Mouse (Mus musculus) myocyte (in vitro differentiated cells): ENCODE measurements around the gene Gria4. TPM values are rescaled to one million over a fixed set of nuclear protein-coding genes. Genes with fewer than 3 reads are reported as not detected.

Source experiments
- H3K27me3 ChIP-seq: one replicate; pipeline ENCODE4 v1.6.1; 2011; ENCODE audit not compliant: control insufficient read depth, insufficient read depth, insufficient read length
- H3K36me3 ChIP-seq: one replicate; pipeline ENCODE4 v1.6.1; 2011; ENCODE audit not compliant: control insufficient read depth, insufficient read depth
- H3K4me2 ChIP-seq: one replicate; pipeline ENCODE4 v1.6.1; 2011; ENCODE audit warnings: low read depth, control low read depth
- H3K4me3 ChIP-seq: one replicate; pipeline ENCODE4 v1.5.1; 2011; ENCODE audit warnings: mild to moderate bottlenecking, control low read depth, moderate library complexity
- H3K79me2 ChIP-seq: one replicate; pipeline ENCODE4 v1.6.1; 2011; ENCODE audit not compliant: control insufficient read depth, insufficient read depth
- H3ac ChIP-seq: one replicate; pipeline ENCODE4 v1.6.1; 2011; ENCODE audit not compliant: control insufficient read depth, insufficient read length
- CEBPB ChIP-seq: IDR thresholded peaks from 2 replicates; pipeline ENCODE4 v1.6.1; 2011; ENCODE audit warnings: mild to moderate bottlenecking, moderate library complexity; ENCODE audit not compliant: poor library complexity, insufficient read depth, severe bottlenecking
- E2F4 ChIP-seq: IDR thresholded peaks from one replicate; pipeline ENCODE4 v1.6.1; 2011; ENCODE audit warnings: mild to moderate bottlenecking, control low read depth, moderate library complexity; ENCODE audit not compliant: insufficient read depth
- MAX ChIP-seq: IDR thresholded peaks from one replicate; pipeline ENCODE4 v1.6.1; 2011; ENCODE audit warnings: low read depth, mild to moderate bottlenecking, control low read depth
- MYOD1 ChIP-seq, 3 experiments: IDR thresholded peaks; one replicate each; pipeline ENCODE4 v1.6.1; 2011; ENCODE audit warnings: control low read depth in 2 of 3, low read depth in 2 of 3, mild to moderate bottlenecking in 2 of 3, moderate library complexity in 1 of 3; ENCODE audit not compliant: insufficient read length in 2 of 3, control insufficient read depth in 1 of 3
- MYOG ChIP-seq, 3 experiments: IDR thresholded peaks; one replicate each; pipeline ENCODE4 v1.6.1; 2011; ENCODE audit warnings: control low read depth in 2 of 3, low read depth in 2 of 3, mild to moderate bottlenecking in 2 of 3; ENCODE audit not compliant: insufficient read length in 2 of 3, control insufficient read depth in 1 of 3, insufficient read depth in 1 of 3
- POLR2A ChIP-seq: IDR thresholded peaks from one replicate; pipeline ENCODE4 v1.6.1; 2011; ENCODE audit warnings: low read depth, mild to moderate bottlenecking, control low read depth, moderate library complexity; ENCODE audit not compliant: insufficient read length
- POLR2AphosphoS2 ChIP-seq: IDR thresholded peaks from one replicate; pipeline ENCODE4 v1.6.1; 2011; ENCODE audit warnings: low read depth, control low read depth; ENCODE audit not compliant: insufficient read length
- REST ChIP-seq: IDR thresholded peaks from one replicate; pipeline ENCODE4 v1.6.1; 2011; ENCODE audit warnings: mild to moderate bottlenecking, control low read depth, moderate library complexity; ENCODE audit not compliant: insufficient read depth, insufficient read length
- SRF ChIP-seq: IDR thresholded peaks from one replicate; pipeline ENCODE4 v1.6.1; 2011; ENCODE audit warnings: low read depth; ENCODE audit not compliant: control insufficient read depth, insufficient read length
- TCF12 ChIP-seq: IDR thresholded peaks from one replicate; pipeline ENCODE4 v1.6.1; 2011; ENCODE audit warnings: mild to moderate bottlenecking, control low read depth; ENCODE audit not compliant: poor library complexity, insufficient read depth, severe bottlenecking
- TCF3 ChIP-seq: IDR thresholded peaks from one replicate; pipeline ENCODE4 v1.6.1; 2011; ENCODE audit warnings: low read depth, control low read depth; ENCODE audit not compliant: insufficient read length
- USF1 ChIP-seq: IDR thresholded peaks from one replicate; pipeline ENCODE4 v1.6.1; 2011; ENCODE audit warnings: low read depth, mild to moderate bottlenecking, control low read depth, moderate library complexity
- polyA plus RNA-seq: library from polyadenylated mRNA; unstranded; fragments of >200 nt; fragmentation: generic; extraction: Trizol; gene quantifications from one replicate; pipeline ENCODE4 v1.2.1, GENCODE M21; 2012; ENCODE audit warnings: missing spikeins

Gria4 gene
- polyA plus RNA-seq, 1 experiment = not detected

DNA sequence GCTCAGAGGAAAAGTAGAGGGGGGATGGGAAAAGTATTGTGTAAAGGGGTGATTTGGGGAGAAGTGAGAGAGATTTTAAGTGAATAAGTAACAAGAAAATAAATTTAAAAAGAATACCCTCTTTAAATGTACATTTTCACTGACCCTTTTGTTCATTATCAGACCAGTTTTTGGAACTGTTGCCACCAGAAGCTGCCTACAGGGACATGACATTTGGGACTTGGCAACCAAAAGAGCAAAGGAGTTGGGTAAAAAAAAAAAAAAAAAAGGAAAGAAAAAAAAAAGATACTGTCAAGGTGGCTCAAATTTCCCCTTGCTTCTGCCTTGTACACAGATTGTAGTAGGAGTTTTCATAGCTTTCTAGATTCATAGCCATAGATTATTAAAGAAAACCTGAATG is 191.8 kb downstream of the Gria4 start:
- H3ac ChIP-seq = no peak overlapping the region
- no peaks in the 10 kb centered on the region for H3K79me2 ChIP-seq
- H3K4me2 ChIP-seq = no peak overlapping the region
- H3K36me3 ChIP-seq = no peaks in the 10 kb centered on the region
- TF ChIP-seq MYOD1 (IDR thresholded peaks at IDR 0.05; ENCODE audit: control insufficient read depth in 1 of 3, insufficient read length in 2 of 3, low read depth in 2 of 3) (no peak), TCF3 (no peak), MAX (no peak), POLR2A (no peak), SRF (no peak), USF1 (no peak), TCF12 (no peak), E2F4 (no peak), CEBPB (no peak), MYOG (IDR thresholded peaks at IDR 0.05; ENCODE audit: control insufficient read depth in 1 of 3, insufficient read depth in 1 of 3, insufficient read length in 2 of 3, low read depth in 2 of 3) (no peak), POLR2AphosphoS2 (no peak), REST (no peak)
- H3K4me3 ChIP-seq = no peak overlapping the region
- no peaks in the 10 kb centered on the region for H3K27me3 ChIP-seq

DNA sequence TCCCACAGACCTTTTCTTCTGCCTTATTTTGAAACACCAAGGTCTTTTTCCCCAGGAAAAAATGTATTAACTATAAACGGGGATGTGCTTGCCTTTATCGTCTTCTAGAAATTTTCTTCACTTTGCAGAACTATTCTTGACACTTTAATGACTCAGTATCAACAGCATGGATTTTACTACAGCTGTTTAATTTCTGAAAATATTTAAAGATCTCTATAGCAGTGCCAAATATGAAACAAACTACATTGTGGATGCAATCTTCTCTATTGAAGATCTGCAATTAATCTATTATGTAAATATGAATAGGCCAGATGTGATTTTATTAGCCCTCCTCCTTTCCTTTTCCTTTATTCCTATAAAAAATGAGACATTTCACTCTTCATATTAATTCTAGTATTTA is 194.2 kb downstream of the Gria4 start:
- H3K27me3 ChIP-seq = no peaks in the 10 kb centered on the region
- no peak for TF ChIP-seq POLR2A
- TF ChIP-seq MYOG (IDR thresholded peaks at IDR 0.05; ENCODE audit: control insufficient read depth in 1 of 3, insufficient read depth in 1 of 3, insufficient read length in 2 of 3, low read depth in 2 of 3) = no peak
- no peak for TF ChIP-seq POLR2AphosphoS2
- TF ChIP-seq TCF12 = no peak
- TF ChIP-seq E2F4 = no peak
- no peak for TF ChIP-seq MAX
- no peak for TF ChIP-seq SRF
- TF ChIP-seq CEBPB = no peak
- no peak for TF ChIP-seq USF1
- no peak for TF ChIP-seq TCF3
- no peak for TF ChIP-seq MYOD1 (IDR thresholded peaks at IDR 0.05; ENCODE audit: control insufficient read depth in 1 of 3, insufficient read length in 2 of 3, low read depth in 2 of 3)
- H3K4me3 ChIP-seq = no peak overlapping the region
- no peaks in the 10 kb centered on the region for H3K79me2 ChIP-seq
- no peaks in the 10 kb centered on the region for H3K36me3 ChIP-seq
- no peak overlapping the region for H3ac ChIP-seq
- H3K4me2 ChIP-seq = no peak overlapping the region

- no peak overlapping the region for H3K4me2 ChIP-seq
- no peaks in the 10 kb centered on the region for H3K27me3 ChIP-seq
- no peak for TF ChIP-seq MYOD1 (IDR thresholded peaks at IDR 0.05; ENCODE audit: control insufficient read depth in 1 of 3, insufficient read length in 2 of 3, low read depth in 2 of 3)
- no peak for TF ChIP-seq E2F4
- no peak for TF ChIP-seq POLR2AphosphoS2
- no peak for TF ChIP-seq CEBPB
- no peak for TF ChIP-seq MAX
- no peak for TF ChIP-seq USF1
- TF ChIP-seq SRF = no peak
- no peak for TF ChIP-seq TCF12
- no peak for TF ChIP-seq MYOG (IDR thresholded peaks at IDR 0.05; ENCODE audit: control insufficient read depth in 1 of 3, insufficient read depth in 1 of 3, insufficient read length in 2 of 3, low read depth in 2 of 3)
- TF ChIP-seq TCF3 = no peak
- no peak for TF ChIP-seq REST
- TF ChIP-seq POLR2A = no peak
- H3K79me2 ChIP-seq = no peaks in the 10 kb centered on the region
- H3K4me3 ChIP-seq = no peak overlapping the region
- H3K36me3 ChIP-seq = no peaks in the 10 kb centered on the region
- H3ac ChIP-seq = no peak overlapping the region
Observed at GRCm38 (mm10) chr9:4573596-4573995, 222.4 kb downstream of the Gria4 start.

- H3ac ChIP-seq = no peak overlapping the region
- no peaks in the 10 kb centered on the region for H3K36me3 ChIP-seq
- H3K27me3 ChIP-seq = no peaks in the 10 kb centered on the region
- TF ChIP-seq MYOG (IDR thresholded peaks at IDR 0.05; ENCODE audit: control insufficient read depth in 1 of 3, insufficient read depth in 1 of 3, insufficient read length in 2 of 3, low read depth in 2 of 3) (no peak), TCF3 (no peak), MAX (no peak), TCF12 (no peak), USF1 (no peak), POLR2A (no peak), SRF (no peak), MYOD1 (IDR thresholded peaks at IDR 0.05; ENCODE audit: control insufficient read depth in 1 of 3, insufficient read length in 2 of 3, low read depth in 2 of 3) (no peak), E2F4 (no peak), POLR2AphosphoS2 (no peak)
- no peak overlapping the region for H3K4me3 ChIP-seq
- H3K79me2 ChIP-seq = no peaks in the 10 kb centered on the region
- H3K4me2 ChIP-seq = no peak overlapping the region
Observed at GRCm38 (mm10) chr9:4555415-4555959, 240.5 kb downstream of the Gria4 start.

GRCm38 (mm10) chr9:4539218-4539617 is 256.8 kb downstream of the Gria4 start:
- TF ChIP-seq E2F4 (no peak), MYOD1 (IDR thresholded peaks at IDR 0.05; ENCODE audit: control insufficient read depth in 1 of 3, insufficient read length in 2 of 3, low read depth in 2 of 3) (no peak), POLR2A (no peak), MYOG (IDR thresholded peaks at IDR 0.05; ENCODE audit: control insufficient read depth in 1 of 3, insufficient read depth in 1 of 3, insufficient read length in 2 of 3, low read depth in 2 of 3) (no peak)
- H3K79me2 ChIP-seq = no peaks in the 10 kb centered on the region
- H3K4me2 ChIP-seq = no peak overlapping the region
- no peak overlapping the region for H3K4me3 ChIP-seq
- H3K27me3 ChIP-seq = no peaks in the 10 kb centered on the region
- H3K36me3 ChIP-seq = no peaks in the 10 kb centered on the region
- H3ac ChIP-seq = no peak overlapping the region
